8 mouse cellular contexts compared by ENCODE assay signal in genomic region chr9:14644956-14645355, GRCm38 (mm10). TPM values are rescaled to one million over a fixed set of nuclear protein-coding genes. Genes with fewer than 3 reads are reported as not detected.
DNase-seq lines count a peak whose midpoint lies in the region; ATAC-seq lines count a peak whose summit lies in the region.

Gene Amotl1 (minus strand): TSS chr9:14645056.

- H3K27ac ChIP-seq in forebrain, embryonic 11.5 days (ENCODE audit: low read depth, low read length) = no peak within 1 kb of the TSS
- H3K27ac ChIP-seq in forebrain, embryonic 16.5 days (ENCODE audit: low read length) = no peak within 1 kb of the TSS
- no peak within 1 kb of the TSS for H3K27ac ChIP-seq in midbrain, embryonic 10.5 days (replicated peaks)
- no peak within 1 kb of the TSS for H3K27ac ChIP-seq in midbrain, embryonic 13.5 days
- H3K27ac ChIP-seq in heart, embryonic 11.5 days (ENCODE audit: low read depth, low read length) = no peak within 1 kb of the TSS
- no peak within 1 kb of the TSS for H3K27ac ChIP-seq in limb, embryonic 13.5 days

- H3K27me3 ChIP-seq in forebrain, embryonic 11.5 days (ENCODE audit: control insufficient read depth, insufficient read depth, low read length) = no peaks in the 10 kb centered on the region
- no peaks in the 10 kb centered on the region for H3K27me3 ChIP-seq in forebrain, embryonic 16.5 days (replicated peaks; ENCODE audit: control insufficient read depth, insufficient read depth, low read length)
- no peaks in the 10 kb centered on the region for H3K27me3 ChIP-seq in midbrain, embryonic 10.5 days (ENCODE audit: low read depth, poor library complexity, severe bottlenecking)
- H3K27me3 ChIP-seq in midbrain, embryonic 13.5 days = no peaks in the 10 kb centered on the region
- no peaks in the 10 kb centered on the region for H3K27me3 ChIP-seq in heart, embryonic 11.5 days (ENCODE audit: control insufficient read depth, insufficient read depth, low read length)
- no peaks in the 10 kb centered on the region for H3K27me3 ChIP-seq in limb, embryonic 13.5 days

- no peaks in the 10 kb centered on the region for H3K36me3 ChIP-seq in forebrain, embryonic 11.5 days (ENCODE audit: control insufficient read depth, insufficient read depth, low read length)
- no peaks in the 10 kb centered on the region for H3K36me3 ChIP-seq in forebrain, embryonic 16.5 days (ENCODE audit: control insufficient read depth, insufficient read depth)
- H3K36me3 ChIP-seq in midbrain, embryonic 10.5 days = no peaks in the 10 kb centered on the region
- no peaks in the 10 kb centered on the region for H3K36me3 ChIP-seq in midbrain, embryonic 13.5 days
- H3K36me3 ChIP-seq in heart, embryonic 11.5 days (ENCODE audit: control insufficient read depth, insufficient read depth, low read length) = no peaks in the 10 kb centered on the region
- no peaks in the 10 kb centered on the region for H3K36me3 ChIP-seq in limb, embryonic 13.5 days

- H3K4me3 ChIP-seq in forebrain, embryonic 11.5 days (ENCODE audit: low read depth, low read length) = no peak within 1 kb of the TSS
- H3K4me3 ChIP-seq in forebrain, embryonic 16.5 days (replicated peaks; ENCODE audit: low read length) = no peak within 1 kb of the TSS
- no peak within 1 kb of the TSS for H3K4me3 ChIP-seq in midbrain, embryonic 10.5 days
- no peak within 1 kb of the TSS for H3K4me3 ChIP-seq in midbrain, embryonic 13.5 days (replicated peaks)
- H3K4me3 ChIP-seq in heart, embryonic 11.5 days (ENCODE audit: low read depth, low read length) = no peak within 1 kb of the TSS
- no peak within 1 kb of the TSS for H3K4me3 ChIP-seq in limb, embryonic 13.5 days

- ATAC-seq in forebrain, embryonic 11.5 days (replicated peaks; ENCODE audit: low FRiP score) = no peak
- ATAC-seq in forebrain, embryonic 16.5 days = no peak
- no peak for ATAC-seq in midbrain, embryonic 13.5 days
- no peak for ATAC-seq in heart, embryonic 11.5 days (replicated peaks; ENCODE audit: insufficient number of reproducible peaks, low FRiP score, low TSS enrichment)
- no peak for ATAC-seq in limb, embryonic 13.5 days (ENCODE audit: low FRiP score, low read depth)

- H3K4me2 ChIP-seq in forebrain, embryonic 11.5 days (ENCODE audit: low read depth, low read length, severe bottlenecking) = no peak within 1 kb of the TSS
- no peak within 1 kb of the TSS for H3K4me2 ChIP-seq in forebrain, embryonic 16.5 days (ENCODE audit: low read length)
- H3K4me2 ChIP-seq in midbrain, embryonic 13.5 days (replicated peaks) = no peak within 1 kb of the TSS
- H3K4me2 ChIP-seq in heart, embryonic 11.5 days = no peak within 1 kb of the TSS
- no peak within 1 kb of the TSS for H3K4me2 ChIP-seq in limb, embryonic 13.5 days (replicated peaks)

- WGBS in forebrain, embryonic 11.5 days = 54% methylated on average over 4 of the region's 4 CpGs
- WGBS in forebrain, embryonic 16.5 days = 54% methylated on average over 4 of the region's 4 CpGs
- WGBS in midbrain, embryonic 10.5 days = 44% methylated on average over 4 of the region's 4 CpGs
- WGBS in midbrain, embryonic 13.5 days = 50% methylated on average over 4 of the region's 4 CpGs
- 41% methylated on average over 4 of the region's 4 CpGs for WGBS in heart, embryonic 11.5 days (ENCODE audit: insufficient replicate concordance)
- WGBS in limb, embryonic 13.5 days = 43% methylated on average over 4 of the region's 4 CpGs

- peaks cover 5% of the 10 kb centered on the region; the same call in 1 of the 2 replicates for H3K4me1 ChIP-seq in forebrain, embryonic 11.5 days (replicated peaks; ENCODE audit: control insufficient read depth, insufficient read depth, low read length)
- peaks cover 7% of the 10 kb centered on the region; the same call in 1 of the 2 replicates for H3K4me1 ChIP-seq in forebrain, embryonic 16.5 days (replicated peaks; ENCODE audit: control insufficient read depth, insufficient read depth, low read length)
- peaks cover 48% of the 10 kb centered on the region for H3K4me1 ChIP-seq in midbrain, embryonic 10.5 days
- H3K4me1 ChIP-seq in midbrain, embryonic 13.5 days (replicated peaks) = peaks cover 26% of the 10 kb centered on the region
- H3K4me1 ChIP-seq in heart, embryonic 11.5 days (ENCODE audit: control insufficient read depth, insufficient read depth, low read length) = peaks cover 32% of the 10 kb centered on the region
- peaks cover 34% of the 10 kb centered on the region for H3K4me1 ChIP-seq in limb, embryonic 13.5 days

- H3K9me3 ChIP-seq in forebrain, embryonic 11.5 days (ENCODE audit: control insufficient read depth, low read length) = no peaks in the 10 kb centered on the region
- no peaks in the 10 kb centered on the region for H3K9me3 ChIP-seq in forebrain, embryonic 16.5 days (ENCODE audit: control insufficient read depth, low read length)
- H3K9me3 ChIP-seq in midbrain, embryonic 10.5 days (replicated peaks) = no peaks in the 10 kb centered on the region
- no peaks in the 10 kb centered on the region for H3K9me3 ChIP-seq in midbrain, embryonic 13.5 days
- no peaks in the 10 kb centered on the region for H3K9me3 ChIP-seq in heart, embryonic 11.5 days (replicated peaks; ENCODE audit: control insufficient read depth, low read length)
- no peaks in the 10 kb centered on the region for H3K9me3 ChIP-seq in limb, embryonic 13.5 days

- no peak for DNase-seq in forebrain, embryonic 11.5 days (ENCODE audit: low spot score)
- DNase-seq in midbrain, embryonic 10.5 days (ENCODE audit: low spot score) = no peak
- DNase-seq in spleen, adult 12 weeks (ENCODE audit: low spot score) = no peak
- no peak for DNase-seq in cerebellum, adult 9-10 months

- no peak within 1 kb of the TSS for H3K9ac ChIP-seq in forebrain, embryonic 11.5 days (ENCODE audit: low read length)
- H3K9ac ChIP-seq in forebrain, embryonic 16.5 days (replicated peaks; ENCODE audit: low read depth, low read length) = no peak within 1 kb of the TSS
- H3K9ac ChIP-seq in midbrain, embryonic 13.5 days (replicated peaks) = no peak within 1 kb of the TSS
- H3K9ac ChIP-seq in heart, embryonic 11.5 days (ENCODE audit: low read depth, low read length) = no peak within 1 kb of the TSS
- no peak within 1 kb of the TSS for H3K9ac ChIP-seq in limb, embryonic 13.5 days

RNA-seq across cellular contexts. Expression of gene Amotl1, which starts in this region (rescaled TPM):
- 19.1 and 19.4 TPM in 2 replicates for polyA plus RNA-seq in forebrain, embryonic 11.5 days (2014; fragmentation: Nextera tagmentation; extraction: Ambion mirVana)
- 9.9 and 10.4 TPM in 2 replicates for polyA plus RNA-seq in forebrain, embryonic 16.5 days (2015; fragmentation: Nextera tagmentation; extraction: Ambion mirVana)
- polyA plus RNA-seq in midbrain, embryonic 10.5 days (2016; fragmentation: Nextera tagmentation; extraction: Ambion mirVana) = 14.7 and 14.9 TPM in 2 replicates
- 9.8 and 9.9 TPM in 2 replicates for polyA plus RNA-seq in midbrain, embryonic 13.5 days (2015; fragmentation: Nextera tagmentation; extraction: Ambion mirVana)
- polyA plus RNA-seq in heart, embryonic 11.5 days (2014; fragmentation: Nextera tagmentation; extraction: Ambion mirVana) = 21.3 and 23.8 TPM in 2 replicates
- polyA plus RNA-seq in limb, embryonic 13.5 days (2015; fragmentation: Nextera tagmentation; extraction: Ambion mirVana) = 33.3 and 35.3 TPM in 2 replicates
